Mouse (Mus musculus) cerebellum, postnatal 36 days (tissue): ENCODE results near the gene Tmem101.
"Not testable (repeated sequence)": the region's sequence is repeated elsewhere in the genome, so short reads cannot be mapped to it uniquely, and the experiment has no call there.

ENCODE experiments used
- DNase-seq, 2 experiments: peaks; one replicate each; pipeline ENCODE4 v3.0.0; 2021 to 2022; ENCODE audit warnings: mixed read lengths in 2 of 2

Gene Tmem101

GRCm38 (mm10) chr11:102156039-102156785 is at the start of gene Tmem101:
Gene Tmem101, minus strand, starts transcription at chr11:102156404.
- peak; percentile 87 to 90 for DNase-seq

GRCm38 (mm10) chr11:102201408-102201821 is 45.2 kb upstream of the Tmem101 start:
- DNase-seq, result no peak

- no peak for DNase-seq
These were observed 43.7 kb upstream of the Tmem101 start for GRCm38 (mm10) chr11:102199856-102200255.

GRCm38 (mm10) chr11:102198245-102198644 is 42.0 kb upstream of the Tmem101 start:
- DNase-seq, result no peak

- DNase-seq, result peak in 1 of 2 experiments; percentile 51
These were observed 40.0 kb upstream of the Tmem101 start for GRCm38 (mm10) chr11:102196018-102196797.

GRCm38 (mm10) chr11:102193657-102194440 is 37.6 kb upstream of the Tmem101 start:
- DNase-seq, result no peak

GRCm38 (mm10) chr11:102190848-102191247 is 34.6 kb upstream of the Tmem101 start:
- no peak for DNase-seq

- peak; percentile 88 to 91 for DNase-seq
These were observed 33.5 kb upstream of the Tmem101 start, which contains the start of gene G6pc3 for GRCm38 (mm10) chr11:102189461-102190436. Gene G6pc3, plus strand, starts transcription at chr11:102189620.

GRCm38 (mm10) chr11:102188980-102189379 is 32.8 kb upstream of the Tmem101 start:
- DNase-seq, result no peak

GRCm38 (mm10) chr11:102186235-102186634 is 30.0 kb upstream of the Tmem101 start:
- DNase-seq, result no peak

- DNase-seq, result no peak
These were observed 29.5 kb upstream of the Tmem101 start for GRCm38 (mm10) chr11:102185677-102186076.

GRCm38 (mm10) chr11:102184646-102185495 is 28.7 kb upstream of the Tmem101 start, which contains the start of gene Lsm12:
Gene Lsm12, minus strand, starts transcription at chr11:102185296.
- DNase-seq, result peak; percentile 91 to 97

- no peak for DNase-seq
These were observed 28.0 kb upstream of the Tmem101 start for GRCm38 (mm10) chr11:102184253-102184645.

- no peak for DNase-seq
These were observed 23.6 kb upstream of the Tmem101 start for GRCm38 (mm10) chr11:102179836-102180235.

- no peak for DNase-seq
These were observed 12.5 kb upstream of the Tmem101 start for GRCm38 (mm10) chr11:102168689-102169088.

GRCm38 (mm10) chr11:102167539-102167938 is 11.3 kb upstream of the Tmem101 start:
- peak; percentile 32 to 35 for DNase-seq

- DNase-seq, result peak; percentile 53 to 71
These were observed 9.9 kb upstream of the Tmem101 start for GRCm38 (mm10) chr11:102165971-102166722.

- DNase-seq, result peak; percentile 80 to 84
These were observed 3.6 kb upstream of the Tmem101 start for GRCm38 (mm10) chr11:102159781-102160180.

GRCm38 (mm10) chr11:102158024-102158423 is 1.8 kb upstream of the Tmem101 start:
- DNase-seq, result not testable (repeated sequence)

- DNase-seq, result no peak
These were observed 534 bp upstream of the Tmem101 start for GRCm38 (mm10) chr11:102156786-102157089.
